Mouse (Mus musculus) intestine, embryonic 15.5 days (tissue): ENCODE measurements at regions not wholly inside any gene's neighbourhood (a gene's known extent, or its start where the extent isn't known, plus 50 kb on each side); places are given as distances from the start of the nearest gene placed in this dataset.

ENCODE experiments used
- ATAC-seq: fragments of 200-750 bp; cut with Nextera tagmentation; 2 replicates; pipeline ENCODE4 v1.8.0; 2017; ENCODE audit warnings: moderate TSS enrichment, moderate library complexity
- H3K27ac ChIP-seq: fragments of 300-500 bp; sonication (generic); 2 replicates; pipeline ENCODE4 v1.5.1; 2015; ENCODE audit warnings: mild to moderate bottlenecking, inconsistent platforms
- H3K27me3 ChIP-seq: fragments of 300-500 bp; sonication (generic); replicated peaks from 2 replicates; pipeline ENCODE4 v1.6.1; 2015; ENCODE audit warnings: inconsistent platforms
- H3K36me3 ChIP-seq: fragments of 300-500 bp; sonication (generic); 2 replicates; pipeline ENCODE4 v1.6.1; 2015; ENCODE audit warnings: inconsistent platforms
- H3K4me1 ChIP-seq: fragments of 300-500 bp; sonication (generic); replicated peaks from 2 replicates; pipeline ENCODE4 v1.6.1; 2015; ENCODE audit warnings: inconsistent platforms
- H3K4me2 ChIP-seq: fragments of 300-500 bp; sonication (generic); replicated peaks from 2 replicates; pipeline ENCODE4 v1.6.1; 2015; ENCODE audit warnings: mild to moderate bottlenecking, inconsistent platforms
- H3K4me3 ChIP-seq: fragments of 300-500 bp; sonication (generic); replicated peaks from 2 replicates; pipeline ENCODE4 v1.5.1; 2015; ENCODE audit warnings: inconsistent platforms
- H3K9ac ChIP-seq: fragments of 300-500 bp; sonication (generic); 2 replicates; pipeline ENCODE4 v1.6.1; 2015; ENCODE audit warnings: inconsistent platforms
- H3K9me3 ChIP-seq: fragments of 300-500 bp; sonication (generic); 2 replicates; pipeline ENCODE4 v1.6.1; 2016; ENCODE audit warnings: inconsistent platforms
- WGBS: fragments of 180-500 bp; shearing (Covaris S2); methylation state at CpG from one replicate; pipeline ENCODE4 v1.1.7; 2015; 5-methylcytosine and 5-hydroxymethylcytosine counted together

GRCm38 (mm10) chr3:118445360-118445759 is 116.6 kb upstream of the Dpyd start:
- Histone ChIP-seq H3K9ac (no peak overlapping the region), H3K36me3 (no peaks in the 10 kb centered on the region), H3K4me3 (no peak overlapping the region), H3K27ac (no peak overlapping the region), H3K4me1 (no peaks in the 10 kb centered on the region), H3K27me3 (no peaks in the 10 kb centered on the region), H3K9me3 (no peaks in the 10 kb centered on the region), H3K4me2 (no peak overlapping the region)
- ATAC-seq: no peak
- WGBS: 81% methylated on average over 4 of the region's 4 CpGs

GRCm38 (mm10) chr3:118459636-118460035 is 102.3 kb upstream of the Dpyd start:
- Histone ChIP-seq H3K4me2 (no peak overlapping the region), H3K27ac (no peak overlapping the region), H3K4me3 (no peak overlapping the region), H3K9me3 (no peaks in the 10 kb centered on the region), H3K36me3 (no peaks in the 10 kb centered on the region), H3K4me1 (no peaks in the 10 kb centered on the region), H3K9ac (no peak overlapping the region), H3K27me3 (no peaks in the 10 kb centered on the region)
- 77% methylated on average over 2 of the region's 2 CpGs for WGBS
- no peak for ATAC-seq

DNA sequence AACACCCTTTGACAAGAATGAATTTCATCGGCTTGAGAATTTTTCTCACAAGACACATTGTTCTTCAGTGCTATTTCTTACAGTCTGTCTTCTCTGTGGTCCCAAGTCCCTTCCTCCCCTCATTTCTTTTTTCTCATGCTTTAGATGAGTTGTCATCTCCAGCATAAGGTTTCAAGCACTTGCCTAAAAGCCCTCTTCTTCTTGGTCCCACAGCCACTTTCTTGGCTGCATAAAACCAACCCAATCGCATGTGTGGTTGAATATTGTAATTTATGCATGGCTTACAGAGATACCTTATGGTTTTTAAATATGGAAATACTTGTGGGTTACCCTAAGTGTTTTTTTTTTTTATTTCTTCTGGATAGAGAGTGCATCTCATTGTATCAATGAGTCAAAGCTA is 96.3 kb upstream of the Dpyd start:
- Histone ChIP-seq H3K4me3 (no peak overlapping the region), H3K9ac (no peak overlapping the region), H3K9me3 (no peaks in the 10 kb centered on the region), H3K4me1 (no peaks in the 10 kb centered on the region), H3K36me3 (no peaks in the 10 kb centered on the region), H3K27ac (no peak overlapping the region), H3K4me2 (no peak overlapping the region), H3K27me3 (no peaks in the 10 kb centered on the region)
- 93% methylated on average over 2 of the region's 2 CpGs for WGBS
- ATAC-seq: no peak

- 69% methylated on average over 10 of the region's 10 CpGs for WGBS
- no peak for ATAC-seq
- Histone ChIP-seq H3K27ac (no peak overlapping the region), H3K4me3 (no peak overlapping the region), H3K4me1 (no peaks in the 10 kb centered on the region), H3K27me3 (no peaks in the 10 kb centered on the region), H3K9me3 (no peaks in the 10 kb centered on the region), H3K9ac (no peak overlapping the region), H3K36me3 (no peaks in the 10 kb centered on the region), H3K4me2 (no peak overlapping the region)
These were observed 89.6 kb upstream of the Dpyd start for GRCm38 (mm10) chr3:118472215-118472799.

DNA sequence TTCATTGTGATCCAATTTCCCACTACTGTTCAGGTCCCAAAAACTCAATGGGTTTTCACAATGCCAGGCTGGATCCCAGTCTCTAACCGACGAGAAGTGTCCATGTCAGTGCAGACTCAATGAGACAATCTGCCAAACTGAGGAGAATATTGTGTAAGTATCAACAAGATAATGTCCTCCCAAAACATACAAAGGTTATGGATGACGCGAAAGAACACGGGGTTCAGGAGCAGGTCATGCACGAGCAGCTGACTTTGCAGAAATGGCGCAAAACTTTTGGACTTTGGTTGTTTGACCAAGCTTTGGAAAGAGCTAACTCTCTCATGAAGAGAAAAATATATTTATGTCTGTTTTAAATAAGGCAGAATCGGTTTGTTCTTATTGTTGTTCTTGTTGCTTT is 83.9 kb upstream of the Dpyd start:
- Histone ChIP-seq H3K9ac (no peak overlapping the region), H3K4me3 (no peak overlapping the region), H3K4me1 (no peaks in the 10 kb centered on the region), H3K27ac (no peak overlapping the region), H3K27me3 (no peaks in the 10 kb centered on the region), H3K4me2 (no peak overlapping the region), H3K9me3 (no peaks in the 10 kb centered on the region), H3K36me3 (no peaks in the 10 kb centered on the region)
- 91% methylated on average over 8 of the region's 8 CpGs for WGBS
- ATAC-seq: no peak

- Histone ChIP-seq H3K27ac (no peak overlapping the region), H3K27me3 (no peaks in the 10 kb centered on the region), H3K4me3 (no peak overlapping the region), H3K36me3 (no peaks in the 10 kb centered on the region), H3K4me2 (no peak overlapping the region), H3K9me3 (no peaks in the 10 kb centered on the region), H3K4me1 (no peaks in the 10 kb centered on the region), H3K9ac (no peak overlapping the region)
- ATAC-seq: no peak
- WGBS: 51% methylated on average over 8 of the region's 8 CpGs
These were observed 81.2 kb upstream of the Dpyd start for GRCm38 (mm10) chr3:118480515-118481248.

- no peak for ATAC-seq
- H3K4me3 ChIP-seq: no peak overlapping the region
- H3K36me3 ChIP-seq: no peaks in the 10 kb centered on the region
- no peak overlapping the region for H3K9ac ChIP-seq
- no peak overlapping the region for H3K27ac ChIP-seq
- no peaks in the 10 kb centered on the region for H3K27me3 ChIP-seq
- no peaks in the 10 kb centered on the region for H3K4me1 ChIP-seq
- H3K9me3 ChIP-seq: no peaks in the 10 kb centered on the region
- 77% methylated on average over 2 of the region's 2 CpGs for WGBS
- no peak overlapping the region for H3K4me2 ChIP-seq
These were observed 76.0 kb upstream of the Dpyd start for GRCm38 (mm10) chr3:118485966-118486365.

GRCm38 (mm10) chr3:118487408-118487807 is 74.5 kb upstream of the Dpyd start:
- Histone ChIP-seq H3K4me2 (no peak overlapping the region), H3K4me1 (no peaks in the 10 kb centered on the region), H3K27ac (no peak overlapping the region), H3K9me3 (no peaks in the 10 kb centered on the region), H3K36me3 (no peaks in the 10 kb centered on the region), H3K4me3 (no peak overlapping the region), H3K27me3 (no peaks in the 10 kb centered on the region), H3K9ac (no peak overlapping the region)
- 53% methylated on average over 8 of the region's 8 CpGs for whole genome bisulfite sequencing
- ATAC-seq: no peak

- 91% methylated on average over 1 of the region's 1 CpGs for WGBS
These were observed 70.8 kb upstream of the Dpyd start for GRCm38 (mm10) chr3:118491101-118491500.

DNA sequence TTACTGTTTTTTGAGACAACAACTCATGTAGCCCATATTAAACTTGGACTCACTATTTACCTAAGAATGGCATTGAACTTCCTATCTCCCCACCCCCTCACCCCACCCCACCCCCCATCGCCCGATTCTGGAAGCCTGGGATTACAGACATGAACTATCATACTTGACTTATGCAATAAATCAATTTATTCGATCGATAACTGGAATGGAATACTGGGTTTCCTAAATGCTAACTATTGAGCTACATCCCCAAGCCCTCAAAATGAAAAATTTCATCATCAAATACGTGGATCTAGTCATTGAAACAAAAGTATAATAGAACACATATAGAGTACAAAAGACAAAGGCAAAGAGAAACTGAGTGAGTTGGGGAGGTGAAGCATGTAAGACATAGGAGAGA is 70.1 kb upstream of the Dpyd start:
- 88% methylated on average over 5 of the region's 5 CpGs for WGBS
- ATAC-seq: no peak
- H3K4me1 ChIP-seq: no peaks in the 10 kb centered on the region
- no peaks in the 10 kb centered on the region for H3K27me3 ChIP-seq
- no peaks in the 10 kb centered on the region for H3K36me3 ChIP-seq
- no peaks in the 10 kb centered on the region for H3K9me3 ChIP-seq
- no peak overlapping the region for H3K4me2 ChIP-seq
- H3K27ac ChIP-seq: no peak overlapping the region
- no peak overlapping the region for H3K4me3 ChIP-seq
- H3K9ac ChIP-seq: no peak overlapping the region

More at GRCm38 (mm10) chr3:118491101-118491500, 70.8 kb upstream of the Dpyd start:
- Histone ChIP-seq H3K4me1 (no peaks in the 10 kb centered on the region), H3K9me3 (no peaks in the 10 kb centered on the region), H3K27ac (no peak overlapping the region), H3K4me2 (no peak overlapping the region), H3K9ac (no peak overlapping the region), H3K4me3 (no peak overlapping the region), H3K27me3 (no peaks in the 10 kb centered on the region), H3K36me3 (no peaks in the 10 kb centered on the region)
- no peak for ATAC-seq

GRCm38 (mm10) chr3:118494611-118495010 is 67.3 kb upstream of the Dpyd start:
- H3K4me2 ChIP-seq: no peak overlapping the region
- H3K4me3 ChIP-seq: no peak overlapping the region
- no peak overlapping the region for H3K27ac ChIP-seq
- H3K9ac ChIP-seq: no peak overlapping the region
- H3K9me3 ChIP-seq: no peaks in the 10 kb centered on the region
- WGBS: 78% methylated on average over 1 of the region's 1 CpGs
- no peaks in the 10 kb centered on the region for H3K36me3 ChIP-seq
- H3K4me1 ChIP-seq: no peaks in the 10 kb centered on the region
- ATAC-seq: no peak
- H3K27me3 ChIP-seq: no peaks in the 10 kb centered on the region

- Histone ChIP-seq H3K27ac (no peak overlapping the region), H3K4me2 (no peak overlapping the region), H3K27me3 (no peaks in the 10 kb centered on the region), H3K9me3 (no peaks in the 10 kb centered on the region), H3K9ac (no peak overlapping the region), H3K4me1 (no peaks in the 10 kb centered on the region), H3K36me3 (no peaks in the 10 kb centered on the region), H3K4me3 (no peak overlapping the region)
- ATAC-seq: 0 out of 2 replicates have a peak, but pooled peaks have one; percentile 41
- WGBS: 26% methylated on average over 4 of the region's 4 CpGs
These were observed 61.7 kb upstream of the Dpyd start for GRCm38 (mm10) chr3:118500234-118500633.

DNA sequence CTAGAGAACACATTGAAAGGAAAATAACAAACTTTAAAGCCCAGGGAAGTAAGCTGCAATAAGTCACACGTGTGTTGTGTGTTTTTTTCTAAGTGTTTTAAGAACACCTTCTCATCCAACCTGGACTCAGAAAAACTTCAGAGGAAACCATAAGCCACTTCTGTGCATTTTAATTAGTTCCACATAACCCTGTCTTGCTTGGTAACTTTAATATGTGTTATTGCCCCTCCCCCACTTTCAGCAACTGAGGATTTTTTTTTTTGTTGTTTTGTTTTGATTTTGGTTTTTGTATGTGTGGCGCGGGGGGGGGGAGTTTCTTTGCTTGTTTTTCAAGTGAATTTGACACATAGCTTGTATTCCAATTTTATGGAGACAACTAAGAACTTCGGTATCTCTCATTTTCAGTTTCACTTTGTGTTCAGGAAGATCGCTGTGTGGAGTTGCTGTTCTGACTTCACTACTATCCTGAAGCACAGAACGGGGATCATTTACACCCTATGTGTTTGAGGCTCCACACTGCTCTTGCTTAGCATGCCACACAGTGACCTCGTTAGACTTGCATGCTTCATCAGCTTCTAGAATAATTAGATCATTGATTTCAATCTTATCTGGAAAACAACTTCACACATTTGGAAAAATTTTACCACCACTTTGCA is 54.2 kb upstream of the Dpyd start:
- no peak for ATAC-seq
- Histone ChIP-seq H3K4me3 (no peak overlapping the region), H3K27me3 (no peaks in the 10 kb centered on the region), H3K4me1 (no peaks in the 10 kb centered on the region), H3K36me3 (no peaks in the 10 kb centered on the region), H3K27ac (no peak overlapping the region), H3K4me2 (no peak overlapping the region), H3K9ac (no peak overlapping the region), H3K9me3 (no peaks in the 10 kb centered on the region)
- WGBS: 83% methylated on average over 7 of the region's 7 CpGs
